Mouse (Mus musculus) ES-Bruce4 (cell line): ENCODE measurements around the gene Dhtkd1.

Experiments
- CTCF ChIP-seq: IDR thresholded peaks from one replicate; pipeline ENCODE4 v1.8.1; 2011; ENCODE audit warnings: low read depth, low read length
- EP300 ChIP-seq: IDR thresholded peaks from 2 replicates; pipeline ENCODE4 v1.6.1; 2011; ENCODE audit warnings: low read depth, low read length; ENCODE audit not compliant: insufficient read depth

DNA sequence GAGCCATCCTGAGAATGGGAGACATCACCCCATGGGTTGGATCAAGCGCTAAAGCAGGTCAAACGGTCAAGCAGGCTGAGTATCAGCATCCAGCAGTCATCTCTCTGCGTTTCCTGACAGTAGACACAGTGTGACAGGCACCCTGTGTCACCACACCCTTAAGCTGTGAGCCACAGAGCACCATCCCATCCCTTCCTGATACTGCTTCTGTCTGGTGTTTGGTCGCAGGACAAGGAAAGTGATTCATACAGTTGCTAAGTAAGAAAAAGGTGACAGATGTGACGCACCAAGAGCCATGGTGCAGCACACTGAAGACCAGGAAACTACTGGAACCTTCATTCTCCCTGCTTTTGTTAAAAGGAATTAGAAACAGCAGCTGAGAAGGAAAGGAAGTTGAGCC, 53.7 kb downstream of the Dhtkd1 start:
- TF ChIP-seq CTCF (no peak), EP300 (no peak)
